Mouse (Mus musculus): ENCODE results near the gene Herpud1. TPM values are rescaled to one million over a fixed set of nuclear protein-coding genes. Genes with fewer than 3 reads are reported as not detected.

Herpud1 gene
- polyA plus RNA-seq (2015; fragmentation: Nextera tagmentation; extraction: Ambion mirVana): 197 and 219 TPM in 2 replicates

DNA sequence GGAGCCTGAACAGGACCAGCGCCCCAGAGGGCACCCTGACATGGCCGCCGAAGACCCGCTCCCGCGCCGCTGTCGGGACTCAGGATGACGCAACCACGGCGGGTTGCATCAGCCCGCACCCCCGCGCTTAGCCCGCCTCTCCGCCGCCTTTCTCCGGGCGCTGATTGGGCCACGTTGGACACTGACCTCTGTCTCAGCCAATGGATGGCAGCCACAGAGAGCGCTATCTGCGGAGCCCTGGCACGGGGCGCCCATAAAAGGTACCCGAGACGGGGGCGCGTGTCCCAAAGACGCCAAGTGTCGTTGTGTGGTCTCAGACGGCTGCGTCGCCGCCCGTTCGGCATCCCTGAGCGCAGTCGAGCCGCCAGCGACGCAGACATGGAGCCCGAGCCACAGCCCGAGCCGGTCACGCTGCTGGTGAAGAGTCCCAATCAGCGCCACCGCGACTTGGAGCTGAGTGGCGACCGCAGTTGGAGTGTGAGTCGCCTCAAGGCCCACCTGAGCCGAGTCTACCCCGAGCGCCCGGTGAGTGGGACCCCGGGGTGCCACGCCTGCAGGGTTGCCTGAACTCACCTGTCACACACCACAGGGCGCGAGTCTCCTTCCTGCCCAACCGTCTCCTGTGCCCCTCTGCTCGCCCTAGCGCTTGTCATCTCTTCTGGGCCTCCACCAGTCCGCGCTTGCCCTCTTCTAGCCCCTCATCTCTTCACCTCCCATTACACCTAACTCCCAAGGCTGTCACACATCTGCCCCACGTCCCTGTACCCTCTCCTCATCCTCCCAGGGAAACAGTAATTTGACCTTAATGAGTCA is at the start of gene Herpud1:
Gene Herpud1 (plus strand): TSS at position 225 of the 813 bp plus-strand sequence.
- H3K36me3 ChIP-seq (ENCODE audit: control insufficient read depth, insufficient read depth): peaks cover 23% of the 10 kb centered on the region
- no peaks in the 10 kb centered on the region for H3K27me3 ChIP-seq (ENCODE audit: control insufficient read depth, insufficient read depth, low read depth, low read length)
- H3K9ac ChIP-seq (ENCODE audit: low read depth, low read length): peak within 1 kb of the TSS; percentile 99
- ATAC-seq (ENCODE audit: low read depth): peak; percentile 94
- peaks cover 31% of the 10 kb centered on the region for H3K4me1 ChIP-seq (ENCODE audit: control insufficient read depth, low read depth, low read length)
- H3K27ac ChIP-seq (ENCODE audit: low read length): peak within 1 kb of the TSS; percentile 98
- H3K4me2 ChIP-seq (ENCODE audit: low read depth, low read length): peak within 1 kb of the TSS; percentile 92
- H3K4me3 ChIP-seq (ENCODE audit: low read depth, low read length): peak within 1 kb of the TSS; percentile 91
- H3K9me3 ChIP-seq (replicated peaks; ENCODE audit: control insufficient read depth, low read length): no peaks in the 10 kb centered on the region
- under 1% methylated on average over 65 of the region's 65 CpGs for WGBS (ENCODE audit: insufficient replicate concordance)

DNA sequence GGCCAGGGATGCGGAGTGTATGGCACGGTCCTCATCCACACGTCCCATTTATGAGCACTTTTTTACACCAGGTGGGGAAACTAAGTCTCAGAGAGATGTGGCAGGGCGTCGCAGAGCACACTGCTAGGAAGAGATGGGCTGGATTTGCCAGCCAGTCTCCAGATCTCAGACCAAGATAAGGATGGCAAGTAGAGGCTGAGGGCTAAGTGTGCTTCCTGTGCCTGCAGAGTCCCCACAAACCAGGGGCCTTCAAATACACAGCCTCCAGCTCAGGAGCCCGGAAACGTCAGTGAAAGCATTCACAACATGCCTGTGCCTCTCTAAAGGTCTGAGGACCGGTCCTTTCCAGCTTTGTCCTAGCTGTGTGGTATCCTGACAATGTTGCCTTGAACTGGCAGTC is 48.7 kb upstream of the Herpud1 start:
- H3K4me1 ChIP-seq (ENCODE audit: control insufficient read depth, low read depth, low read length): no peaks in the 10 kb centered on the region
- 49% methylated on average over 8 of the region's 8 CpGs for WGBS (ENCODE audit: insufficient replicate concordance)
- ATAC-seq (ENCODE audit: low read depth): no peak

DNA sequence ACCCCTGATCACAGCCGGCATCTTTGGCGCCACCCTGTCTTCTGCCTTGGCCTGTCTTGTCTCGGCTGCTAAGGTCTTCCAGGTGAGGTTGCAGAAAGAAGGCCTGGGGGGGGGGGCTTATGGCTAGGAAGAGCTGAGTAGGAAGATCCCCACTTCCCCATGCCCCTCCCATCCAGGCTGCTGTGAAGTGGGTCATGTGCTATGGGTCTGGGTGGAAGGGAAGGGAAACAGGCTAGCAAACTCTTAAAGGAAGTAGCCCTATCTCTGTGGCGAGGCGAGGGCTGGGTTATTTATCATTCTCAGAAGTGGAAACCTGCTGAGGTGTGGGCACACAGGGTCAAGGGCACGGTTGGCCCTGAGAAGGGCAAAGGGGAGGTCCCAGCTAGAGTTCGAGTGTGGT is 45.4 kb upstream of the Herpud1 start:
- ATAC-seq (ENCODE audit: low read depth): no peak
- WGBS (ENCODE audit: insufficient replicate concordance): 51% methylated on average over 7 of the region's 7 CpGs
- no peaks in the 10 kb centered on the region; the same call in 1 of the 2 replicates for H3K4me1 ChIP-seq (ENCODE audit: control insufficient read depth, low read depth, low read length)
- H3K9ac ChIP-seq (ENCODE audit: low read depth, low read length): no peak overlapping the region
- no peaks in the 10 kb centered on the region for H3K27me3 ChIP-seq (ENCODE audit: control insufficient read depth, insufficient read depth, low read depth, low read length)
- H3K36me3 ChIP-seq (ENCODE audit: control insufficient read depth, insufficient read depth): no peaks in the 10 kb centered on the region
- no peak overlapping the region for H3K4me3 ChIP-seq (ENCODE audit: low read depth, low read length)
- no peak overlapping the region for H3K27ac ChIP-seq (ENCODE audit: low read length)
- H3K4me2 ChIP-seq (ENCODE audit: low read depth, low read length): no peak overlapping the region
- no peaks in the 10 kb centered on the region for H3K9me3 ChIP-seq (replicated peaks; ENCODE audit: control insufficient read depth, low read length)

More for the DNA sequence above, 48.7 kb upstream of the Herpud1 start:
- H3K27me3 ChIP-seq (ENCODE audit: control insufficient read depth, insufficient read depth, low read depth, low read length): no peaks in the 10 kb centered on the region
- H3K9ac ChIP-seq (ENCODE audit: low read depth, low read length): no peak overlapping the region
- no peaks in the 10 kb centered on the region for H3K9me3 ChIP-seq (replicated peaks; ENCODE audit: control insufficient read depth, low read length)
- H3K36me3 ChIP-seq (ENCODE audit: control insufficient read depth, insufficient read depth): no peaks in the 10 kb centered on the region
- H3K27ac ChIP-seq (ENCODE audit: low read length): no peak overlapping the region
- H3K4me2 ChIP-seq (ENCODE audit: low read depth, low read length): no peak overlapping the region
- H3K4me3 ChIP-seq (ENCODE audit: low read depth, low read length): no peak overlapping the region

DNA sequence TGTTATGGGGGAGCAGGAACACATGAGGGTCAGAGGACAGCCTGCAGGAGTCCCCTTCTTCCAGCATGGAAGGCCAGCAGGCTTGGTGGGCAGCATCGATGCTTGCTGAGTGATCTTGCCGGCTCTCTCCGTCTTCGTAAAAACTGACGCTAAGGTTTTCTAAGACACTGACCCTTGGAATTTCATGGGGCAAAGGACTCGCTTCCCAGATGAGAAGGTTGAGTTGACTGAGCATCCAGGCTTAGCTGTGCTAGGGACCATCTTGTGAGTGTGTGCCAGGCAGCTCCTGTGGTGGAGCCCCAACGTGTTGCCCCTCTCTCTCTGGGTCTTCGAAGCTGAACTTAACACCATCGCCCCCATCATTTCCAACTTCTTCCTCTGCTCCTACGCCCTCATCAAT is 43.5 kb upstream of the Herpud1 start:
- Histone ChIP-seq H3K27me3 (ENCODE audit: control insufficient read depth, insufficient read depth, low read depth, low read length) (no peaks in the 10 kb centered on the region), H3K4me2 (ENCODE audit: low read depth, low read length) (no peak overlapping the region), H3K27ac (ENCODE audit: low read length) (no peak overlapping the region), H3K36me3 (ENCODE audit: control insufficient read depth, insufficient read depth) (no peaks in the 10 kb centered on the region), H3K9me3 (replicated peaks; ENCODE audit: control insufficient read depth, low read length) (no peaks in the 10 kb centered on the region), H3K9ac (ENCODE audit: low read depth, low read length) (no peak overlapping the region), H3K4me3 (ENCODE audit: low read depth, low read length) (no peak overlapping the region), H3K4me1 (ENCODE audit: control insufficient read depth, low read depth, low read length) (no peaks in the 10 kb centered on the region; the same call in 1 of the 2 replicates)
- no peak for ATAC-seq (ENCODE audit: low read depth)
- 83% methylated on average over 10 of the region's 10 CpGs for WGBS (ENCODE audit: insufficient replicate concordance)

DNA sequence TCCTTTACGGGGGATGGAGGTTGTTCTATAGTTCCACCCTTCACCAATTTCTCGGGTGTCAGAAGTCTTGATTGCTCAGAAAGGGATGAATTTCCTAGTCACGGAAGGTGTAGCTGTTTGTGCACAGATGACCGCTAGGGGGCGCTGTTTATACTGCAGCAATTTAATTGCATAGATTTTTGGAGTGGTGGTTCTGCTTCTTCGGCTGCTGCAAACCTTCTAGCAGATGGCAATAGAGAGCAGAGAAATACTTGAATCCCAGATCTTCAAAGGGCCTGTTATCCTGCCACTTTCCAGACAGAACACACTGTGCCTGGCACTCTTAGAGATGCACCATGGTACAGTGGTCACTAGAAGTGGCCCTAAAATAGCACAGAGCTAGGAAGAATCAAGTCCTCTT is 42.9 kb upstream of the Herpud1 start:
- no peak for ATAC-seq (ENCODE audit: low read depth)
- no peak overlapping the region for H3K27ac ChIP-seq (ENCODE audit: low read length)

DNA sequence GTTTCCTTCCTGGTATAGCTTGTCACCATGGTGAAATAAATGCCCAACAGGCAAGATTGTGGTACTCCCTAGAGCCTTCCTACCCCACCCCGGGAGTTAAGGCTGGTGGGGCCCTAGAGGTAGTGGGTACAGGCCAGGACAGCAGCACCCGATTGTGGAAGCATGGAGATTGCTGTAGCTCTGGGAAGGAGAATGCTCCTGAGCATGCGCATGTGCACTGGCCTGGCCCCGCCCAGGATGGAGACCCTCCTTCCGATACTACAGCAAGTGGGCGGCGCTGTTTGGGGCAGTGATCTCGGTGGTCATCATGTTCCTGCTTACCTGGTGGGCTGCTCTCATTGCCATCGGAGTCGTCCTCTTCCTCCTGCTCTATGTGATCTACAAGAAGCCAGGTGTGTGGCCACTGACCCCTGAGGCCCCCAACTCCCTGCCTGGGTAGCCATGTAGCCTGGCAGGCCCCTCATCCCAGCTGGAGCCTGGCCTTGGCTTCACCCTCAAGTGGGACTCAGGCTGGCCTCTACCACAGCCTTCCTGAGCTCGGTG is 42.4 kb upstream of the Herpud1 start:
- H3K4me1 ChIP-seq (ENCODE audit: control insufficient read depth, low read depth, low read length): no peaks in the 10 kb centered on the region; the same call in 1 of the 2 replicates
- H3K36me3 ChIP-seq (ENCODE audit: control insufficient read depth, insufficient read depth): no peaks in the 10 kb centered on the region
- H3K4me3 ChIP-seq (ENCODE audit: low read depth, low read length): no peak overlapping the region
- 68% methylated on average over 11 of the region's 11 CpGs for WGBS (ENCODE audit: insufficient replicate concordance)
- no peak overlapping the region for H3K9ac ChIP-seq (ENCODE audit: low read depth, low read length)
- no peaks in the 10 kb centered on the region for H3K9me3 ChIP-seq (replicated peaks; ENCODE audit: control insufficient read depth, low read length)
- H3K4me2 ChIP-seq (ENCODE audit: low read depth, low read length): no peak overlapping the region
- no peak overlapping the region for H3K27ac ChIP-seq (ENCODE audit: low read length)
- ATAC-seq (ENCODE audit: low read depth): no peak
- no peaks in the 10 kb centered on the region for H3K27me3 ChIP-seq (ENCODE audit: control insufficient read depth, insufficient read depth, low read depth, low read length)

More for the DNA sequence above, 42.9 kb upstream of the Herpud1 start:
- H3K9ac ChIP-seq (ENCODE audit: low read depth, low read length): no peak overlapping the region
- no peaks in the 10 kb centered on the region for H3K9me3 ChIP-seq (replicated peaks; ENCODE audit: control insufficient read depth, low read length)
- H3K4me2 ChIP-seq (ENCODE audit: low read depth, low read length): no peak overlapping the region
- H3K4me1 ChIP-seq (ENCODE audit: control insufficient read depth, low read depth, low read length): no peaks in the 10 kb centered on the region; the same call in 1 of the 2 replicates
- H3K36me3 ChIP-seq (ENCODE audit: control insufficient read depth, insufficient read depth): no peaks in the 10 kb centered on the region
- 4% methylated on average over 6 of the region's 6 CpGs for WGBS (ENCODE audit: insufficient replicate concordance)
- no peaks in the 10 kb centered on the region for H3K27me3 ChIP-seq (ENCODE audit: control insufficient read depth, insufficient read depth, low read depth, low read length)
- H3K4me3 ChIP-seq (ENCODE audit: low read depth, low read length): no peak overlapping the region

DNA sequence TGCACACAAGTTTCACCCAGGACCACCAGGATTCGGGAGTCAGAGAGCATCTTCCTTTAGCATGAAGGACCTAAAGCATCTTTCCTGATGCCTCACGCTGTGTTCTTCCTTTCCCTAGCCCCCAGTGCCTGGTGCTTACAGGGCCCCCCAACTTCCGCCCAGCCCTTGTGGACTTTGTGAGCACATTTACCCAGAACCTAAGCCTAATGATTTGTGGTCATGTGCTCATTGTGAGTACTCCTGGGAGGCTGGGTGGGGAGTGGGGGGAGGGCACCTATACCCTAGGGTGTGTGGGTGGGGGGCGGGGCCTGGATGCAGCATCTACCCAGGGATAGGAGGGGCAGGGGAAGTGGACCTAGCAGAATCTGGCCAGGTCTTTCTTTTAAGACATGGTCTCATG is 40.6 kb upstream of the Herpud1 start:
- no peak overlapping the region for H3K27ac ChIP-seq (ENCODE audit: low read length)
- no peak overlapping the region for H3K9ac ChIP-seq (ENCODE audit: low read depth, low read length)
- peak; percentile 43 for ATAC-seq (ENCODE audit: low read depth)
- H3K27me3 ChIP-seq (ENCODE audit: control insufficient read depth, insufficient read depth, low read depth, low read length): no peaks in the 10 kb centered on the region
- no peaks in the 10 kb centered on the region; the same call in 1 of the 2 replicates for H3K4me1 ChIP-seq (ENCODE audit: control insufficient read depth, low read depth, low read length)
- H3K4me2 ChIP-seq (ENCODE audit: low read depth, low read length): no peak overlapping the region
- no peaks in the 10 kb centered on the region for H3K9me3 ChIP-seq (replicated peaks; ENCODE audit: control insufficient read depth, low read length)
- 70% methylated on average over 4 of the region's 4 CpGs for WGBS (ENCODE audit: insufficient replicate concordance)
- H3K36me3 ChIP-seq (ENCODE audit: control insufficient read depth, insufficient read depth): no peaks in the 10 kb centered on the region
- H3K4me3 ChIP-seq (ENCODE audit: low read depth, low read length): no peak overlapping the region

DNA sequence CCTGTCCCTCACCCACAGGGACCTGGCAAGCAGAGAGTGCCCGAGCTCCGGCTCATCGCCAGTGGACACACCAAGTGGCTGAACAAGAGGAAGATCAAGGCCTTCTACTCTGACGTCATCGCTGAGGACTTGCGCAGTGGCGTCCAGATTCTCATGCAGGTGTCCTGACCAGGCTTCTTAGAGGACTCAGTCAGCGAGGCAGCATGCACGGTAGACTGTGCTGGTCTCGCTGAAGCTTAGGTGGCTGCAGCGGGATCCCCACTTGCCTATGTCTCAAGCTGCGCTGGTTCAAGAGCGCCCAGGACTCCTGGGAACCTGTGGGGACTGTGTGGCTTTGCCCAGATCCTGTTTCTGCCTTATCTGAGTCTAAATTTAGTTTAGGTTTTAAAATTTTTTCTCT is 40.0 kb upstream of the Herpud1 start:
- no peak for ATAC-seq (ENCODE audit: low read depth)
- no peaks in the 10 kb centered on the region for H3K27me3 ChIP-seq (ENCODE audit: control insufficient read depth, insufficient read depth, low read depth, low read length)
- H3K4me1 ChIP-seq (ENCODE audit: control insufficient read depth, low read depth, low read length): no peaks in the 10 kb centered on the region; the same call in 1 of the 2 replicates
- no peaks in the 10 kb centered on the region for H3K36me3 ChIP-seq (ENCODE audit: control insufficient read depth, insufficient read depth)
- no peak overlapping the region for H3K4me3 ChIP-seq (ENCODE audit: low read depth, low read length)
- 71% methylated on average over 13 of the region's 13 CpGs for WGBS (ENCODE audit: insufficient replicate concordance)
- no peak overlapping the region for H3K9ac ChIP-seq (ENCODE audit: low read depth, low read length)
- no peaks in the 10 kb centered on the region for H3K9me3 ChIP-seq (replicated peaks; ENCODE audit: control insufficient read depth, low read length)
- no peak overlapping the region for H3K4me2 ChIP-seq (ENCODE audit: low read depth, low read length)
- no peak overlapping the region for H3K27ac ChIP-seq (ENCODE audit: low read length)

DNA sequence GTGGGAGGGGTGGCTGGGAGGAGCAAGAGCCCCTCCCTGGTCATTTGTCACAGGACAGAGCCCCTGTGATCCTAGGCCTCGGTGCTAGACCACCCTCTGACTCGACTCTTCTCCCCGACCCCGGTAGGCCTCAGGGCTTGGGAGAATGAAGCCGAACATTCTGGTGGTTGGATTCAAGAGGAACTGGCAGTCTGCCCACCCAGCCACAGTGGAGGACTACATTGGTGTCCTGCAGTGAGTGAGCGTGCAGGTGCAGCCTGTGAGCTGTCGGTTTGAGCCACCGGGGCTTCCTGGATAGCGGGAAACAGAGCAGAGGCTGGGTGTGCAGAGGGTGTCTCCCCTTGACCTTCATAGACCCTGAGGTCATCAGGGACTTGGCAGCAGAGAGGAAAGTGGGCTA is 37.8 kb upstream of the Herpud1 start:
- H3K9ac ChIP-seq (ENCODE audit: low read depth, low read length): no peak overlapping the region
- H3K9me3 ChIP-seq (replicated peaks; ENCODE audit: control insufficient read depth, low read length): no peaks in the 10 kb centered on the region
- no peaks in the 10 kb centered on the region; the same call in 1 of the 2 replicates for H3K4me1 ChIP-seq (ENCODE audit: control insufficient read depth, low read depth, low read length)
- no peaks in the 10 kb centered on the region for H3K36me3 ChIP-seq (ENCODE audit: control insufficient read depth, insufficient read depth)
- ATAC-seq (ENCODE audit: low read depth): no peak
- no peak overlapping the region for H3K4me3 ChIP-seq (ENCODE audit: low read depth, low read length)
- no peak overlapping the region for H3K27ac ChIP-seq (ENCODE audit: low read length)
- no peak overlapping the region for H3K4me2 ChIP-seq (ENCODE audit: low read depth, low read length)
- WGBS (ENCODE audit: insufficient replicate concordance): 64% methylated on average over 9 of the region's 9 CpGs
- no peaks in the 10 kb centered on the region for H3K27me3 ChIP-seq (ENCODE audit: control insufficient read depth, insufficient read depth, low read depth, low read length)
